Mouse (Mus musculus) stomach, postnatal 0 days (tissue): ENCODE data around the gene Trpv1.
A peak's percentile ranks its signal among the peaks of the same experiment; 100 is the strongest.

Experiments
- CTCF ChIP-seq: IDR thresholded peaks from 2 replicates; pipeline ENCODE4 v1.5.1; 2016; ENCODE audit warnings: antibody characterized with exemption, low read depth, mild to moderate bottlenecking, moderate library complexity
- EP300 ChIP-seq: optimal IDR thresholded peaks from 2 replicates; pipeline ENCODE3; 2016; ENCODE audit warnings: antibody characterized with exemption

GRCm38 (mm10) chr11:73235990-73236701 is 2.1 kb downstream of the Trpv1 start:
- TF ChIP-seq EP300: no peak
- peak; percentile 3; the same call in 1 of the 2 replicates for TF ChIP-seq CTCF
